Mouse (Mus musculus) small intestine, adult 2 months (tissue): Measurements from ENCODE around the gene Col13a1. TPM values are rescaled to one million over a fixed set of nuclear protein-coding genes. Genes with fewer than 3 reads are reported as not detected.

Experiments used
- H3K27ac ChIP-seq: fragments of 200-500 bp; 2 replicates; pipeline ENCODE4 v1.5.1; 2012; ENCODE audit warnings: low read depth, low read length, control low read depth, inconsistent platforms; ENCODE audit not compliant: insufficient read depth
- H3K27me3 ChIP-seq: fragments of 200-500 bp; 2 replicates; pipeline ENCODE4 v1.6.1; 2012; ENCODE audit warnings: mild to moderate bottlenecking, moderate library complexity, low read length, inconsistent platforms; ENCODE audit not compliant: control insufficient read depth, insufficient read depth
- H3K36me3 ChIP-seq: fragments of 200-500 bp; 2 replicates; pipeline ENCODE4 v1.6.1; 2012; ENCODE audit warnings: mild to moderate bottlenecking, low read length, control low read depth, inconsistent platforms; ENCODE audit not compliant: control insufficient read depth, insufficient read depth
- H3K4me1 ChIP-seq: fragments of 200-500 bp; 2 replicates; pipeline ENCODE4 v1.6.1; 2012; ENCODE audit warnings: low read length, inconsistent platforms, mixed read lengths; ENCODE audit not compliant: control insufficient read depth, insufficient read depth, insufficient read length
- H3K4me3 ChIP-seq: fragments of 200-500 bp; 2 replicates; pipeline ENCODE4 v1.5.1; 2012; ENCODE audit warnings: low read depth, mild to moderate bottlenecking, control low read depth, inconsistent platforms, low read length, moderate library complexity
- CTCF ChIP-seq: fragments of 200-500 bp; IDR thresholded peaks from 2 replicates; pipeline ENCODE4 v1.5.1; 2012; ENCODE audit warnings: low read depth, mild to moderate bottlenecking, control low read depth, inconsistent platforms, low read length, moderate library complexity, mixed read lengths; ENCODE audit not compliant: insufficient replicate concordance, insufficient read length; ENCODE audit errors: extremely low read depth
- POLR2A ChIP-seq: fragments of 200-500 bp; IDR thresholded peaks from 2 replicates; pipeline ENCODE4 v1.6.1; 2012; ENCODE audit warnings: low read depth, mild to moderate bottlenecking, control low read depth, inconsistent platforms, low read length, moderate library complexity
- WGBS: fragments of 180-500 bp; shearing (Covaris S2); methylation state at CpG from one replicate; pipeline ENCODE4 v1.1.7; 2018; 5-methylcytosine and 5-hydroxymethylcytosine counted together
- polyA plus RNA-seq: library from polyadenylated mRNA; depleted of rRNA; stranded (reverse); fragments of >200 nt; gene quantifications from 2 replicates; pipeline ENCODE4 v1.2.3, GENCODE M21; 2012; rRNA removed

Gene Col13a1
- polyA plus RNA-seq, 1 experiment, result 2.1 TPM

DNA sequence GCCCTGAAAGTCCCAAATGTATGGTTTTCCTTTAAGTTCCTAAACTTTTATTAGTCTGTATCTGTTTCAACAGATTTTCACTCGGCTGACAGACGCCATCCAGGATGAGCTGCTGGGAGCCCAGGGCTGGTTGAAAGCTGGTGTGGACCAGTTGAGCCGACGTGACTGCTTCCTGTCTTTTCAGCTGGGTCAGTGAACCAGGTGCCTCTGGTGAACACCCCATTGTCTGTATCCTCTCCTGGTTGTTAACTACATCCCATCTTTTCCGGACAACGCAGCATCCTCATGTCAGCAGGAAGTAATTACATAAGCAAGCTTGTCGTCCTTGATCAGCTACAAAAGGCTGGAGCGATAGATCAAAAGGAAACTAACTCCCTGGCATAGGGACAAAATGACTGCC is 185.9 kb downstream of the Col13a1 start:
- 38% methylated on average over 8 of the region's 8 CpGs for WGBS
- TF ChIP-seq CTCF (no peak), POLR2A (no peak)
- Histone ChIP-seq H3K4me1 (no peaks in the 10 kb centered on the region; the same call in 1 of the 2 replicates), H3K27me3 (no peaks in the 10 kb centered on the region), H3K4me3 (no peak overlapping the region), H3K36me3 (no peaks in the 10 kb centered on the region), H3K27ac (no peak overlapping the region)

DNA sequence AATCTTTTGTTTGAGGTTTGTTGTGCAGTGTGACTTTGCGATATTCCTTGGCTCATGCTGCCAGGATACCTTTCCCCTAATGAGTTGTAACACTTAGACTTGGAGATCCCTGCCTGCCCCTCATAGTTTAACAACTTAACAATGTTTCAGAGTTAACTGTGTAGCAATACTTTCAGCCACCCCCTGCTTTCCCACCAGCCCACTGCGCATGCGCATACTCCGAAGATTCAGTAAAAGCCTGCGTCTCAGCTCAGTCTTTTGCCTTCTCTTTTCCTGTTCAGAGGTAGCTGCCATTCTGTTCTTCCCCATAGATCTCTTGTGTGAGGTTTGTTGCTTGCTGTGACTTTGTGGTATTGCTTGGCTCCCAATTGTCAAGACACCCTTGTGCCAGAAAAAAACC is 190.4 kb downstream of the Col13a1 start:
- H3K4me3 ChIP-seq, result no peak overlapping the region
- peaks cover 5% of the 10 kb centered on the region for H3K4me1 ChIP-seq
- peaks cover 15% of the 10 kb centered on the region for H3K27me3 ChIP-seq
- 93% methylated on average over 5 of the region's 5 CpGs for WGBS
- H3K27ac ChIP-seq, result no peak overlapping the region
- no peaks in the 10 kb centered on the region for H3K36me3 ChIP-seq
- no peak for TF ChIP-seq POLR2A
- TF ChIP-seq CTCF, result no peak

Other genes starting within 250 kb of the Col13a1 start
- 0.98 and 1.6 TPM in 2 replicates for gene H2afy2, start 195.0 kb downstream of the Col13a1 start, polyA plus RNA-seq
- 1.7 and 2.3 TPM in 2 replicates for gene Neurog3, start 154.0 kb upstream of the Col13a1 start, polyA plus RNA-seq
- 6.2 and 11.1 TPM in 2 replicates for gene Fam241b, start 164.8 kb upstream of the Col13a1 start, polyA plus RNA-seq